ENCODE assay signal across 23 mouse cellular contexts in the genomic region with DNA sequence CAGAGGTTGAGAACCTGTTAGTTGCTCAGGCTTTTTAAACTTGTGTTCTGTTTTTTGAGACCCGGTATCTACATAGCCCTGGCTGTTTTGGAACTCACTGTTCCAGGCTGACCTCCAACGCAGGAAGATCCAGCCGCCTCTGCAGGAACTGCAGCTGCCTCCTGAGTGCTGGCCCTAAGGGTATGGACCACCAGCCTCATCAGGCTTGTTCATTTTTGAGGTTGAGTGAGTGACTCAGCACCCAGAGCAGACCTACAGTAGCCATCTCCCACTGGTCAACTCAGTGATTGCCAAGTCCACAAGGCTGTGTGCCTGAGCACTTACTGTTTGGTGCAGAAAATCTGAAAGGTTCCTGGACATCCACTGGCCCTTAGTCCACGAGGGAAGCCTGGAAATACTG. TPM values are rescaled to one million over a fixed set of nuclear protein-coding genes. Genes with fewer than 3 reads are reported as not detected.
DNase-seq lines count a peak whose midpoint lies in the region; ATAC-seq and TF ChIP-seq lines count a peak whose summit lies in the region.
"Had no signal": no experiment of that assay in that cellular context is flagged by ENCODE, and none has a peak within 500 bp of the region (broad histone marks: within the 10 kb centered on the region; RNA-seq: fewer than 3 reads in every experiment).

No protein-coding gene starts in this region.

- no peak overlapping the region for H3K9ac ChIP-seq in ES-Bruce4 (ENCODE audit: low read depth, poor library complexity, severe bottlenecking)
- no peak overlapping the region for H3K9ac ChIP-seq in forebrain, embryonic 14.5 days (ENCODE audit: low read length)
- H3K9ac ChIP-seq: embryonic facial prominence, embryonic 15.5 days; forebrain, embryonic 12.5 days; limb, embryonic 12.5 days; neural tube, embryonic 15.5 days had no signal

- H3K4me3 ChIP-seq in heart, embryonic 10.5 days, result no peak overlapping the region
- no peak overlapping the region for H3K4me3 ChIP-seq in ES-Bruce4 (ENCODE audit: low read depth, low read length)
- no peak overlapping the region for H3K4me3 ChIP-seq in forebrain, embryonic 14.5 days (ENCODE audit: low read depth, low read length)
- H3K4me3 ChIP-seq: embryonic facial prominence, embryonic 15.5 days; forebrain, embryonic 12.5 days; limb, embryonic 12.5 days; myocyte; neural tube, embryonic 15.5 days had no signal

- no peak overlapping the region for H3K4me2 ChIP-seq in forebrain, embryonic 14.5 days (ENCODE audit: low read length)
- H3K4me2 ChIP-seq: embryonic facial prominence, embryonic 15.5 days; forebrain, embryonic 12.5 days; limb, embryonic 12.5 days; neural tube, embryonic 15.5 days had no signal

- H3K27me3 ChIP-seq in heart, embryonic 10.5 days (ENCODE audit: insufficient read depth, poor library complexity, severe bottlenecking), result no peaks in the 10 kb centered on the region
- H3K27me3 ChIP-seq in ES-Bruce4 (ENCODE audit: control insufficient read depth, insufficient read depth, low read length, poor library complexity, severe bottlenecking), result no peaks in the 10 kb centered on the region
- H3K27me3 ChIP-seq in forebrain, embryonic 14.5 days (replicated peaks; ENCODE audit: control insufficient read depth, insufficient read depth, low read length), result no peaks in the 10 kb centered on the region
- H3K27me3 ChIP-seq: embryonic facial prominence, embryonic 15.5 days; forebrain, embryonic 12.5 days; limb, embryonic 12.5 days; neural tube, embryonic 15.5 days had no signal

- TF ChIP-seq POLR2A in ES-Bruce4 (IDR thresholded peaks at IDR 0.05; ENCODE audit: insufficient read depth, low read length), result no peak

- TF ChIP-seq CTCF in ES-Bruce4 (IDR thresholded peaks at IDR 0.05; ENCODE audit: low read depth, low read length), result no peak

- H3K4me1 ChIP-seq in heart, embryonic 10.5 days, result no peaks in the 10 kb centered on the region
- peaks cover 4% of the 10 kb centered on the region for H3K4me1 ChIP-seq in ES-Bruce4 (ENCODE audit: control insufficient read depth, insufficient read depth, low read length)
- no peaks in the 10 kb centered on the region for H3K4me1 ChIP-seq in forebrain, embryonic 14.5 days (ENCODE audit: control insufficient read depth, insufficient read depth, low read length)
- H3K4me1 ChIP-seq: forebrain, embryonic 12.5 days; limb, embryonic 12.5 days; neural tube, embryonic 15.5 days had no signal

- H3K36me3 ChIP-seq in heart, embryonic 10.5 days, result peaks cover 22% of the 10 kb centered on the region; the same call in 1 of the 2 replicates
- peaks cover 11% of the 10 kb centered on the region for H3K36me3 ChIP-seq in ES-Bruce4 (ENCODE audit: control insufficient read depth, insufficient read depth, low read length, poor library complexity, severe bottlenecking)
- H3K36me3 ChIP-seq in forebrain, embryonic 14.5 days (ENCODE audit: control insufficient read depth, insufficient read depth, low read length), result peaks cover 5% of the 10 kb centered on the region
- H3K36me3 ChIP-seq: neural tube, embryonic 15.5 days had no signal

- DNase-seq in heart, adult 18-20 months, result peak; percentile 13 to 48
- DNase-seq in heart, embryonic 10.5 days (ENCODE audit: low spot score), result no peak
- DNase-seq in ovary, adult 18-20 months (ENCODE audit: low spot score), result peak; percentile 59
- no peak for DNase-seq in ovary, postnatal 10 days (ENCODE audit: low spot score)
- DNase-seq in skeletal muscle tissue, adult 2 months (ENCODE audit: low read depth, low spot score), result peak; percentile 10
- no peak for DNase-seq in forebrain, embryonic 14.5 days (ENCODE audit: low spot score)
- no peak for DNase-seq in kidney, postnatal 25 days
- DNase-seq: adrenal gland, adult 8-10 months; cerebellum, adult 11 months; cerebellum, postnatal 14 days; embryo, embryonic 11 days; gastrocnemius, postnatal 14 days; layer of hippocampus, adult 9-11 months; midbrain, embryonic 14.5 days; right cerebral cortex, adult 18-20 months; thymus, postnatal 25 days had no signal

- 84% methylated on average over 4 of the region's 4 CpGs for WGBS in heart, embryonic 10.5 days
- WGBS in forebrain, embryonic 14.5 days, result 88% methylated on average over 4 of the region's 4 CpGs

- TF ChIP-seq EP300 in ES-Bruce4 (IDR thresholded peaks at IDR 0.05; ENCODE audit: insufficient read depth, low read depth, low read length), result no peak

- no peak overlapping the region for H3K27ac ChIP-seq in heart, embryonic 10.5 days
- peak overlapping the region; percentile 46; the same call in 1 of the 2 replicates for H3K27ac ChIP-seq in ES-Bruce4 (ENCODE audit: insufficient read depth, low read length)
- H3K27ac ChIP-seq in forebrain, embryonic 14.5 days (ENCODE audit: low read depth, low read length), result no peak overlapping the region
- H3K27ac ChIP-seq: embryonic facial prominence, embryonic 15.5 days; forebrain, embryonic 12.5 days; kidney, postnatal 0 days; limb, embryonic 12.5 days; neural tube, embryonic 15.5 days had no signal

- no peak for ATAC-seq in forebrain, embryonic 14.5 days

- no peaks in the 10 kb centered on the region for H3K9me3 ChIP-seq in heart, embryonic 10.5 days
- H3K9me3 ChIP-seq in ES-Bruce4 (replicated peaks; ENCODE audit: control insufficient read depth, insufficient read depth, low read length, poor library complexity, severe bottlenecking), result no peaks in the 10 kb centered on the region
- no peaks in the 10 kb centered on the region for H3K9me3 ChIP-seq in forebrain, embryonic 14.5 days (replicated peaks; ENCODE audit: control insufficient read depth, low read length)
- H3K9me3 ChIP-seq: embryonic facial prominence, embryonic 15.5 days; forebrain, embryonic 12.5 days; limb, embryonic 12.5 days; neural tube, embryonic 15.5 days had no signal

RNA-seq across cellular contexts. Expression of a gene that starts 29.7 kb away (rescaled TPM):
- 10 to 100 TPM; 14.6 to 18.4 TPM for total RNA-seq in heart, adult 18-20 months (2021)
- polyA plus RNA-seq in heart, embryonic 10.5 days (2016; fragmentation: Nextera tagmentation; extraction: Ambion mirVana), result 18.3 and 25.8 TPM in 2 replicates
- 72.6 and 73.3 TPM in 2 replicates for polyA plus RNA-seq in ES-Bruce4 (2011; ENCODE audit: insufficient read depth, insufficient read length, low read depth, missing spikeins)
- polyA plus RNA-seq in forebrain, embryonic 14.5 days (2014; fragmentation: Nextera tagmentation; extraction: Ambion mirVana), result 21.1 and 28.5 TPM in 2 replicates

RNA-seq across cellular contexts. Expression of a gene that starts 31.4 kb away (rescaled TPM):
- 10 to 100 TPM; 14.1 TPM for total RNA-seq in heart, adult 18-20 months (2021)
- 47.3 and 56.8 TPM in 2 replicates for polyA plus RNA-seq in heart, embryonic 10.5 days (2016; fragmentation: Nextera tagmentation; extraction: Ambion mirVana)
- 11.5 and 13.3 TPM in 2 replicates for polyA plus RNA-seq in ES-Bruce4 (2011; ENCODE audit: insufficient read depth, insufficient read length, low read depth, missing spikeins)
- polyA plus RNA-seq in forebrain, embryonic 14.5 days (2014; fragmentation: Nextera tagmentation; extraction: Ambion mirVana), result 20.7 and 21.4 TPM in 2 replicates

RNA-seq across cellular contexts. Expression of a gene that starts 57.6 kb away (rescaled TPM):
- total RNA-seq in heart, adult 18-20 months (2021), result 1 to 10 TPM; 4.6 to 5.0 TPM
- 25.1 and 35.9 TPM in 2 replicates for polyA plus RNA-seq in heart, embryonic 10.5 days (2016; fragmentation: Nextera tagmentation; extraction: Ambion mirVana)
- 60.7 and 63.4 TPM in 2 replicates for polyA plus RNA-seq in ES-Bruce4 (2011; ENCODE audit: insufficient read depth, insufficient read length, low read depth, missing spikeins)
- 36.9 and 38.2 TPM in 2 replicates for polyA plus RNA-seq in forebrain, embryonic 14.5 days (2014; fragmentation: Nextera tagmentation; extraction: Ambion mirVana)

RNA-seq across cellular contexts. Expression of a gene that starts 57.6 kb away (rescaled TPM):
- 10 to 100 TPM; 13.8 to 14.8 TPM for total RNA-seq in heart, adult 18-20 months (2021)
- polyA plus RNA-seq in heart, embryonic 10.5 days (2016; fragmentation: Nextera tagmentation; extraction: Ambion mirVana), result 33.1 and 39.9 TPM in 2 replicates
- 25.7 and 30.0 TPM in 2 replicates for polyA plus RNA-seq in ES-Bruce4 (2011; ENCODE audit: insufficient read depth, insufficient read length, low read depth, missing spikeins)
- 50.7 and 51.2 TPM in 2 replicates for polyA plus RNA-seq in forebrain, embryonic 14.5 days (2014; fragmentation: Nextera tagmentation; extraction: Ambion mirVana)

Comparison
In these comparisons a context has a peak if more than half of its experiments do, and no peak if none do; other contexts are left out.
1. DNase-seq: peak in heart, adult 18-20 months (2 of 2), ovary, adult 18-20 months (single experiment) and skeletal muscle tissue, adult 2 months (single experiment); none in heart, embryonic 10.5 days (single experiment), ovary, postnatal 10 days (single experiment), forebrain, embryonic 14.5 days (single experiment) and kidney, postnatal 25 days (0 of 2).